Mouse (Mus musculus): ENCODE results near the gene Bcl7c.

DNA sequence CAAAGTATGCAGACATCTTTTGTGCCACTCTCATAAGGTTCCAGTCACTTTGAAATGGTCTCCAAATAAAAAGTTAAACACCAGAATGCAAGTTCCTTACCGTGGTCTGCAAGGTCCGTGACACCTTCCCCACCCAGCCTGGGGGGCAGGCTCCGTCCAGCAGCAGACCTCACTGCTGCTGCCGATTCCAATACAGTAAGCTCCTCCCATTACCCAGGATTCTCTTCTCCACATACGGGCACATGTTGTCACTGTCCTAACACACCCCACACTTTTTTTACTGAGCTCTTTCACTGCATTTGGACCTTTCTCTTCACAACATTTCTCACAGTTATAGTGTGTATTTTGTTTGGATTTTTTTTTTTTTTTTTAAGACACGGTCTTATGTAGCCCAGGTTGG, 46.9 kb downstream of the Bcl7c start:
- TF ChIP-seq CTCF (IDR thresholded peaks at IDR 0.05; ENCODE audit: insufficient read depth, low read depth, low read length) (no peak), POLR2A (IDR thresholded peaks at IDR 0.05; ENCODE audit: insufficient read depth, low read depth, low read length) (no peak)
